30 mouse cellular contexts compared by ENCODE assay signal in genomic region chr5:10149333-10149732, GRCm38 (mm10).
"Had no signal": no experiment of that assay in that cellular context is flagged by ENCODE, and none has a peak within 500 bp of the region (broad histone marks: within the 10 kb centered on the region; RNA-seq: fewer than 3 reads in every experiment).

No protein-coding gene starts in this region.

- H3K9ac ChIP-seq: heart, embryonic 12.5 days; heart, embryonic 13.5 days; heart, embryonic 15.5 days; hindbrain, embryonic 12.5 days; hindbrain, embryonic 13.5 days; hindbrain, embryonic 14.5 days; hindbrain, embryonic 15.5 days; intestine, embryonic 15.5 days; kidney, embryonic 15.5 days had no signal

- H3K9me3 ChIP-seq: heart, embryonic 15.5 days; hindbrain, embryonic 10.5 days; hindbrain, embryonic 12.5 days; hindbrain, embryonic 13.5 days; hindbrain, embryonic 15.5 days; intestine, embryonic 15.5 days; kidney, embryonic 15.5 days had no signal

- H3K4me1 ChIP-seq: heart, embryonic 12.5 days; heart, embryonic 13.5 days; heart, embryonic 15.5 days; hindbrain, embryonic 10.5 days; hindbrain, embryonic 12.5 days; hindbrain, embryonic 13.5 days; hindbrain, embryonic 15.5 days; intestine, embryonic 15.5 days; kidney, embryonic 15.5 days had no signal

- H3K27me3 ChIP-seq: heart, embryonic 12.5 days; heart, embryonic 13.5 days; heart, embryonic 15.5 days; hindbrain, embryonic 12.5 days; hindbrain, embryonic 13.5 days; hindbrain, embryonic 15.5 days; intestine, embryonic 15.5 days; kidney, embryonic 15.5 days had no signal

- H3K36me3 ChIP-seq: heart, embryonic 12.5 days; heart, embryonic 13.5 days; heart, embryonic 15.5 days; hindbrain, embryonic 10.5 days; hindbrain, embryonic 12.5 days; hindbrain, embryonic 13.5 days; hindbrain, embryonic 15.5 days; intestine, embryonic 15.5 days; kidney, embryonic 15.5 days had no signal

- DNase-seq: heart, postnatal 10 days; heart, postnatal 14 days; heart, postnatal 36 days; heart, postnatal 4 days; kidney, adult 11 months; kidney, adult 18-20 months; kidney, adult 2 months; kidney, adult 8-10 months; kidney, adult 9 months; kidney, postnatal 10 days; kidney, postnatal 14 days; kidney, postnatal 25 days; kidney, postnatal 36 days; kidney, postnatal 4 days; layer of hippocampus, adult 9-11 months; layer of hippocampus, postnatal 36 days had no signal

- H3K4me3 ChIP-seq: heart, embryonic 12.5 days; heart, embryonic 13.5 days; heart, embryonic 15.5 days; hindbrain, embryonic 10.5 days; hindbrain, embryonic 12.5 days; hindbrain, embryonic 13.5 days; hindbrain, embryonic 15.5 days; intestine, embryonic 15.5 days; kidney, embryonic 15.5 days; layer of hippocampus, adult 2 months; left cerebral cortex, adult 2 months had no signal

- H3K27ac ChIP-seq: heart, embryonic 13.5 days; heart, embryonic 15.5 days; hindbrain, embryonic 10.5 days; hindbrain, embryonic 12.5 days; hindbrain, embryonic 13.5 days; hindbrain, embryonic 14.5 days; hindbrain, embryonic 15.5 days; hindbrain, postnatal 0 days; intestine, embryonic 15.5 days; kidney, embryonic 15.5 days; kidney, postnatal 0 days; layer of hippocampus, adult 2 months; left cerebral cortex, adult 2 months had no signal

- H3K4me2 ChIP-seq: heart, embryonic 12.5 days; heart, embryonic 13.5 days; heart, embryonic 15.5 days; hindbrain, embryonic 12.5 days; hindbrain, embryonic 13.5 days; hindbrain, embryonic 14.5 days; hindbrain, embryonic 15.5 days; intestine, embryonic 15.5 days; kidney, embryonic 15.5 days had no signal
